Mouse (Mus musculus): ENCODE results near the gene Spata25. TPM values are rescaled to one million over a fixed set of nuclear protein-coding genes. Genes with fewer than 3 reads are reported as not detected.
"Not testable (repeated sequence)": the region's sequence is repeated elsewhere in the genome, so short reads cannot be mapped to it uniquely, and the experiment has no call there.

The Spata25 gene
- polyA plus RNA-seq, 1 experiment from 2014 or later = 0.29 TPM

DNA sequence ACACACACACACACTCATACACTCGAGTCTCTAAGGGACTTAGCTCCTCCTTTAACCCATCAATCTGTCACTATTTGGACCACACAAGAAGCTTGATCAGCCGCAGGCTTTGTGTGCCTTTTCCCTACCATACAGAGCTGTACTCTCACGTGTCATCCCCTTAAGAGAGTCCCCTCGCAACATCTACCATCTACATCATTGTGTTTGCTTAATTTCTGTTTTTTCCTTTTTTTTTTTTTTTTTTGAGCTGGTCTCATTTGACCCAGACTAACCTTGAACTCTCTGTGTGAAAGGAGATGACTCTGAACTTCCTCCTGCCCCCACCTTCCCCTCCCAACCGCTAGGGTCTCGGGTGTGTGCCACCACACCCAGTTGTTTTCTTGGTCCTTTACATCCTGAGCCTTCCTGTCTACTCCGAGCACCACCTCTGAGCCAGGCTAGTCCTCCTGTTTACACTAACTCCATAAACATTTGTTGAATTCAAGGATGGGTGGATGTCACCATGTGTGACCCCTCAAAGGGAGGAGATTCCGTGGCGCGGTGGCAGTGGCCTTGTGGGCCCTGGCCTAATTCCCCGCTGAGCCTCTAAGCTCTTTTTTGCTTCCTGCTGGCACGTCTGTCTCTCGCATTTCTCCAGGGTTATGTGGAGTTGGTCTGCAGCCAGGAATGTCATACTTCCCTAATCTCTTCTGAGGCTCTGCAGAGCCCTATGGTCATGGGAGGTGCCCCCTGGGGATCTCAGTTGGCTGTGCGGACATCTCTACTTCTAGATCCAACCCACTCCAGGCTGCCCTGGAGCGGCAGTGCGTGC, 38.6 kb upstream of the Spata25 start:
- Histone ChIP-seq H3K27ac (replicated peaks; ENCODE audit: low read depth, low read length) (no peak overlapping the region), H3K4me1 (ENCODE audit: control insufficient read depth, insufficient read depth, low read length) (no peaks in the 10 kb centered on the region), H3K36me3 (ENCODE audit: control insufficient read depth, insufficient read depth, low read length) (no peaks in the 10 kb centered on the region), H3K9me3 (ENCODE audit: control insufficient read depth, low read length) (no peaks in the 10 kb centered on the region), H3K4me2 (ENCODE audit: low read length) (no peak overlapping the region), H3K9ac (replicated peaks; ENCODE audit: low read length) (no peak overlapping the region), H3K4me3 (replicated peaks; ENCODE audit: low read depth, low read length) (no peak overlapping the region), H3K27me3 (ENCODE audit: control insufficient read depth, insufficient read depth, low read length) (no peaks in the 10 kb centered on the region)
- DNase-seq (no peak), ATAC-seq (ENCODE audit: low FRiP score, low TSS enrichment) (no peak)
- WGBS = 66% methylated on average over 16 of the region's 16 CpGs

DNA sequence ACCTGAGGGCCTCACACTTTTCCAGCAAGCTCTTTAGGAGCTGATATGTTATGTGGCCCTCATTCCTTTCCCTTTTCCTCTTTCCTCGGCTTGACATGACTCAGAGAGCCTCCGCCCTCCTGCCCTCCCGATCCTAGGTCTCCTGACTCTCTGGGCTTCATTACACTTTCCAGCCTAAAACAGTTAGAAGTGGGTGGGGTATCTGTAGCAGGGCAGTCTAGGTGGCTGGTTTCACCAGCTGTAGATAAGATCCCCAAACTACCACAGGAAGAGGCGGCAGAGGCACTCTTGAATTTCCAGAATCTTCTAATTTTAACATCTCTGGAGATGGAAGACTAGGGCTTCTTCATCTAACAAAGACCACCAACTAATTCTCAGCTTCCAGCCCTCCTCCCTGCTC, 36.3 kb upstream of the Spata25 start:
- Histone ChIP-seq H3K9ac (replicated peaks; ENCODE audit: low read length) (no peak overlapping the region), H3K36me3 (ENCODE audit: control insufficient read depth, insufficient read depth, low read length) (no peaks in the 10 kb centered on the region), H3K4me1 (ENCODE audit: control insufficient read depth, insufficient read depth, low read length) (no peaks in the 10 kb centered on the region), H3K27ac (replicated peaks; ENCODE audit: low read depth, low read length) (no peak overlapping the region), H3K27me3 (ENCODE audit: control insufficient read depth, insufficient read depth, low read length) (no peaks in the 10 kb centered on the region), H3K9me3 (ENCODE audit: control insufficient read depth, low read length) (no peaks in the 10 kb centered on the region), H3K4me3 (replicated peaks; ENCODE audit: low read depth, low read length) (no peak overlapping the region), H3K4me2 (ENCODE audit: low read length) (no peak overlapping the region)
- 84% methylated on average over 4 of the region's 4 CpGs for WGBS
- no peak for DNase-seq
- ATAC-seq (ENCODE audit: low FRiP score, low TSS enrichment) = no peak

DNA sequence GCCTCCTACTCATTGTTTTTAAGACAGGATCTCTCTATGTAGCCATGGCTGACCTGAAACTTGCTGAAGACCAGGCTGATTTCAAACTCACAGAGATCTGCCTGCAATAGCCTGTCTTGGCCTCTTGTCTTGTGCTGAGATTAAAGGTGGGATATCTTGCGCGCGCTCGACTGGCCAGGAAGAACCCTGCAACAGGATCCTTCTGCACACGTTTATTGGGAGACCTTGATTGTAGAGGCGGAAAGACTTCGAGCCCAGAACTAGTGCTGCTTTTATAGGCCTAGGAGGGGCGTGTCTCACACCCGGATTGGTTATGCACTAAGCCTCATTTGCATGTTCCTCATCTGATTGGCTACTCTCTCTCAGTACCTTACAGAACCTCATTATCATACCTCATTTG, 35.1 kb upstream of the Spata25 start:
- not testable (repeated sequence) for H3K4me1 ChIP-seq (ENCODE audit: control insufficient read depth, insufficient read depth, low read length); H3K27ac ChIP-seq (replicated peaks; ENCODE audit: low read depth, low read length); H3K9ac ChIP-seq (replicated peaks; ENCODE audit: low read length); ATAC-seq (ENCODE audit: low FRiP score, low TSS enrichment); H3K27me3 ChIP-seq (ENCODE audit: control insufficient read depth, insufficient read depth, low read length); DNase-seq; H3K4me2 ChIP-seq (ENCODE audit: low read length); H3K9me3 ChIP-seq (ENCODE audit: control insufficient read depth, low read length); H3K36me3 ChIP-seq (ENCODE audit: control insufficient read depth, insufficient read depth, low read length); H3K4me3 ChIP-seq (replicated peaks; ENCODE audit: low read depth, low read length)
- WGBS = 93% methylated on average over 9 of the region's 9 CpGs

DNA sequence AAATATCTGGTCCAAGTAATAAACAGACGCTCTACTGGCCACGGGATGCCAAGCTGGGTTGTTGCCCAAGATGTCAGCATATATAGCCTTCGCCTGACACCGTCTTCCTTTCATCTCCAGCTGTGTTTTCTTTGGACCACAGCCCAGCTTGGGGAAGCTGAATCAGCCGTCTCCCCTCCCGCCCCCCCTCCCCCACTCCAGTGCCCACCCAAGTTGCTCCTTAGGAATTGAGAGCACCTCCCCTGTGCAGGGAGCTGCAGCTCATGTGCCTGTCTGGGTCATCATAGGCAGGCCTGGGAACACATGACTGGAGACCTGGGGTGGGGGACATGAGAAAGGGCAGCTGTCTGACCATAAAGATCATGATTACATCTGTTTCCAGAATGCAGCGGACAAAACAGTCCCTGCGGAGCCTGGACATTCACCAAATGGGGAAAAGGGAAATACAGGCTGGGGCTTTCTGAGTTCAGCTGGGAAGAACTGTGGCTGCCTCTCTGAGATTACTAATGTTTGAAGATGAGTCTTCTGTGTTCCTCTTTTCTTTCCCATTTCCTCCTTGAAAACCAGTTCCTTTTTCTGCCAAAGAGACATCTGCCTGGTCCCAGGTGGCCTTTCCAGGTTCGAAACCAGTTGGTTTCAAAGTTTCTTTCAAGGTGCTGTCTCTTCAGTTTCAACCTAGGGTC, 34.0 kb upstream of the Spata25 start:
- Histone ChIP-seq H3K27me3 (ENCODE audit: control insufficient read depth, insufficient read depth, low read length) (peaks cover 5% of the 10 kb centered on the region), H3K4me1 (ENCODE audit: control insufficient read depth, insufficient read depth, low read length) (peaks cover 9% of the 10 kb centered on the region; the same call in 1 of the 2 replicates), H3K9me3 (ENCODE audit: control insufficient read depth, low read length) (no peaks in the 10 kb centered on the region), H3K4me3 (replicated peaks; ENCODE audit: low read depth, low read length) (no peak overlapping the region), H3K9ac (replicated peaks; ENCODE audit: low read length) (no peak overlapping the region), H3K36me3 (ENCODE audit: control insufficient read depth, insufficient read depth, low read length) (no peaks in the 10 kb centered on the region), H3K27ac (replicated peaks; ENCODE audit: low read depth, low read length) (no peak overlapping the region; the same call in 1 of the 2 replicates), H3K4me2 (ENCODE audit: low read length) (no peak overlapping the region)
- DNase-seq = peak; percentile 70
- 52% methylated on average over 9 of the region's 9 CpGs for WGBS
- no peak for ATAC-seq (ENCODE audit: low FRiP score, low TSS enrichment)

DNA sequence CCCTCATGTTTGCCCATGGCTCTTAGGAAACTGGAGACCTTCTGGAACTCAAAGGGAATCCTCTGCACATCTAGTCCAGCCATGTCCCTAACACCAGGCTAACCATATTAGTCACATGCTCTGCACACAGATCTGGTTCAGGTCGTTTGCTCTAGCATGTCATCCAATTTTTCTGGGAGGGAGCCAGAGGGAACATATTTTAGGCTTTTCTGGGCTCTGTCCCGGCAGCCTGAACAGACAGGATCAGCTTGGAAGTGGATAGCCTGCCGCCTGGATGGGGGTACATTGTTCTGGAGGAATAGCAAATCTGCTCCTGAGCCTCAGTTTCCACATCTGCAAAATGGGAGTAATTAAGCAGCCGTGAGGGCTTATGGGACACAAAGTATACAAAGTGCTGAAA, 32.8 kb upstream of the Spata25 start:
- H3K36me3 ChIP-seq (ENCODE audit: control insufficient read depth, insufficient read depth, low read length) = no peaks in the 10 kb centered on the region
- no peak overlapping the region for H3K9ac ChIP-seq (replicated peaks; ENCODE audit: low read length)
- WGBS = 72% methylated on average over 4 of the region's 4 CpGs
- DNase-seq (no peak), ATAC-seq (ENCODE audit: low FRiP score, low TSS enrichment) (no peak)
- H3K9me3 ChIP-seq (ENCODE audit: control insufficient read depth, low read length) = no peaks in the 10 kb centered on the region
- peaks cover 21% of the 10 kb centered on the region for H3K4me1 ChIP-seq (ENCODE audit: control insufficient read depth, insufficient read depth, low read length)
- no peak overlapping the region for H3K4me2 ChIP-seq (ENCODE audit: low read length)
- no peak overlapping the region for H3K27ac ChIP-seq (replicated peaks; ENCODE audit: low read depth, low read length)
- peaks cover 10% of the 10 kb centered on the region for H3K27me3 ChIP-seq (ENCODE audit: control insufficient read depth, insufficient read depth, low read length)
- no peak overlapping the region for H3K4me3 ChIP-seq (replicated peaks; ENCODE audit: low read depth, low read length)

DNA sequence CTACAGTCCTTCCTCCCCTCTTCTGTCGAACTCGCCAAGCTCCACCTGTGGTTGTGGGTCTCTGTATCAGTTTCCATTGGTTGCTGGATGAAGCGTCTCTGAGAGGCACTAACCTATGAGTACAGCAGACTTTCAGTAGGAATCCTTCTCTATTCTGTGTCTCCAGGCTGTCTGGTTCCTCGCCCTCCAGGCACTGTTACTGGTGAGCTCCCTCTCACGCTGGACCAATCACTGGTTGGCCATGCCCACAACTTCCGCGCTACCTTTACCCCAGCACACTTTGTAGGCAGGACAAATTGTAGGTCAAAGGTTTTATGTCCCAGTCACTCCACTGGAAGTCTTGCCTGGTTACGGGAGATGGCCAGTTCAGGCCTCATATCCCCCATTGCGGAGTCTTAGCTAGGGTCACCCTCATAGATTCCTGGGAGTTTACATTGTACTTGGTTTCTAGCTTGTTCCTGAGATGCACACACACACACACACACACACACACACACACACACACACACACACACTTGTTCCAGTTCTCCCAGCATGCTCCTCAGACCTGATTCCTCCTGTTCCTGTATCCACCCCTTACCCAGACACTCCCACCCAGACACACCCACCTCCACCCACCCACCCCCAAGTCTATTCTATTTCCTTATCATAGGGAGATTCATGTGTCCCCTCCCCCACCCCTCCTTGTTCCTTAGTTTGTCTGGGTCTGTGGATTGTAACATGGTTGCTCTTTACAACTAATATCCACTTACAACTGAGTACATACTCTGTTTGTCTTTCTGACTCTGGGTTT, 31.5 kb upstream of the Spata25 start:
- 65% methylated on average over 9 of the region's 9 CpGs for WGBS
- H3K4me2 ChIP-seq (ENCODE audit: low read length) = no peak overlapping the region
- H3K36me3 ChIP-seq (ENCODE audit: control insufficient read depth, insufficient read depth, low read length) = no peaks in the 10 kb centered on the region
- no peak overlapping the region for H3K9ac ChIP-seq (replicated peaks; ENCODE audit: low read length)
- no peak overlapping the region for H3K4me3 ChIP-seq (replicated peaks; ENCODE audit: low read depth, low read length)
- ATAC-seq (ENCODE audit: low FRiP score, low TSS enrichment) = no peak
- H3K27ac ChIP-seq (replicated peaks; ENCODE audit: low read depth, low read length) = no peak overlapping the region
- no peak for DNase-seq
- H3K9me3 ChIP-seq (ENCODE audit: control insufficient read depth, low read length) = no peaks in the 10 kb centered on the region
- H3K27me3 ChIP-seq (ENCODE audit: control insufficient read depth, insufficient read depth, low read length) = peaks cover 10% of the 10 kb centered on the region
- H3K4me1 ChIP-seq (ENCODE audit: control insufficient read depth, insufficient read depth, low read length) = peaks cover 22% of the 10 kb centered on the region

DNA sequence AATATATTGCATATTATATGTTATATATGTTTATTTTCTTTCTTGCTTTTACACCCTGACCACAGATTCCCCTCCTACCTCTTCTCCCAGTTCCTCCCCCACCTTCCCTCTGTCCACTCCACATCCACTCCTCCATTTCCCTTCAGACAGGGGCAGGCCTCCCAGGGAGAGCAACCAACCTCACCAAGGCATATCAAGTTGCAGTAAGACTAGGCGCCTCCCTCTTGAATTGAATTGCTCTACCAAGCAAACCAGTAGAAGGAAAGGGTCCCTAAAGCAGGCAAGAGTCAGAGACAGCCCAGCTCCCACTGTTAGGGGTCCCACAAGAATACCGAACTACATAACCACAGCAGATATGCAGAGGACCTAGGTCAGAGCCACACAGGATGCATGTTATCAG, 30.8 kb upstream of the Spata25 start:
- peaks cover 10% of the 10 kb centered on the region for H3K27me3 ChIP-seq (ENCODE audit: control insufficient read depth, insufficient read depth, low read length)

DNA sequence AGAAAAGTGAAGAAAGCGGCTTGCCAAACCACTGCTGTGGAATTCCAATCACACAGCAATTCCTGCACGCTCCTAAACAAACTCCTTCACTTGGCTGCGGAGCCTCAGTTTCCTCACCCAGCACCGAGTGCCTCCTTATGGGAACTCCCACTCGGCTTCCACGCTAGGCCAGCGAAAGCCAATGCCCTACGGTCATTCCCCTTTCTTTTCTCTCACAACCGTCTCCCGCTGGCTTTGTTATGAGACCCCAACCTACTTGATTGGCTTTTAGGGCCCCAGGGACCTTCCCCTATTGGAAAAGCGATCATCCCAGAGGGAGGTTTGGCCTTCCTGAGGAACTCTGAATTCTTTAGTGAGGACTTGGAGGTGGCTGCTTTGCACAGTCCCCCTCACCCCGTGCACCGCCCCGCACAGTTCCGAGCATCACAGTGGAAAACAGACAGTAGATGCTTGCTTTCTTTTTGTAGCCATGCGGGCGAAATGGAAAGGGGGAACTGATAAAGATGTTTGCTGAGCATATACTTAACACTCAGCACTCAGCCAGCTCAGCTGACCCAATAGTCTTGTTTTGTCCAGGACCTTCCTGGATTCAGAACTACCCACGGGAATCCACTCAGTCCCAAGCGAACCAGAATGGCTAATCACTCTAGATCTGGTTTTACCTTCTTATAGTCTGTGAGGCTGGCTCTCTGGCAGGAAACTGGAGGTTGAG, 29.7 kb upstream of the Spata25 start:
- Histone ChIP-seq H3K27me3 (ENCODE audit: control insufficient read depth, insufficient read depth, low read length) (peaks cover 10% of the 10 kb centered on the region), H3K9ac (replicated peaks; ENCODE audit: low read length) (0 out of 2 replicates have a peak overlapping the region, but pooled peaks have one; percentile 30), H3K4me1 (ENCODE audit: control insufficient read depth, insufficient read depth, low read length) (peaks cover 22% of the 10 kb centered on the region), H3K4me2 (ENCODE audit: low read length) (peak overlapping the region; percentile 95), H3K4me3 (replicated peaks; ENCODE audit: low read depth, low read length) (peak overlapping the region; percentile 40), H3K27ac (replicated peaks; ENCODE audit: low read depth, low read length) (0 out of 2 replicates have a peak overlapping the region, but pooled peaks have one; percentile 20), H3K36me3 (ENCODE audit: control insufficient read depth, insufficient read depth, low read length) (no peaks in the 10 kb centered on the region), H3K9me3 (ENCODE audit: control insufficient read depth, low read length) (no peaks in the 10 kb centered on the region)
- ATAC-seq (ENCODE audit: low FRiP score, low TSS enrichment) (no peak), DNase-seq (no peak)
- 4% methylated on average over 19 of the region's 19 CpGs for WGBS

More for the DNA sequence above, 30.8 kb upstream of the Spata25 start:
- Histone ChIP-seq H3K36me3 (ENCODE audit: control insufficient read depth, insufficient read depth, low read length) (no peaks in the 10 kb centered on the region), H3K4me2 (ENCODE audit: low read length) (no peak overlapping the region), H3K4me1 (ENCODE audit: control insufficient read depth, insufficient read depth, low read length) (peaks cover 22% of the 10 kb centered on the region), H3K9me3 (ENCODE audit: control insufficient read depth, low read length) (no peaks in the 10 kb centered on the region), H3K27ac (replicated peaks; ENCODE audit: low read depth, low read length) (no peak overlapping the region), H3K9ac (replicated peaks; ENCODE audit: low read length) (no peak overlapping the region), H3K4me3 (replicated peaks; ENCODE audit: low read depth, low read length) (no peak overlapping the region)
- no peak for ATAC-seq (ENCODE audit: low FRiP score, low TSS enrichment)
- 67% methylated on average over 2 of the region's 2 CpGs for WGBS
- no peak for DNase-seq
